Mouse (Mus musculus) stomach, postnatal 0 days (tissue): ENCODE measurements at regions not wholly inside any gene's neighbourhood (a gene's known extent, or its start where the extent isn't known, plus 50 kb on each side); places are given as distances from the start of the nearest gene placed in this dataset.

Experiments used
- ATAC-seq: fragments of 200-750 bp; cut with Nextera tagmentation; 2 replicates; pipeline ENCODE4 v1.8.0; 2017; ENCODE audit not compliant: low FRiP score, low TSS enrichment
- DNase-seq: peaks from one replicate; pipeline ENCODE4 v3.0.0-alpha.2; 2016; ENCODE audit warnings: low spot score
- H3K27ac ChIP-seq: fragments of 300-500 bp; sonication (generic); replicated peaks from 2 replicates; pipeline ENCODE4 v1.5.1; 2014; ENCODE audit warnings: mild to moderate bottlenecking, control low read depth
- H3K27me3 ChIP-seq: fragments of 300-500 bp; sonication (generic); 2 replicates; pipeline ENCODE4 v1.6.1; 2014; ENCODE audit warnings: low read length; ENCODE audit not compliant: control insufficient read depth, insufficient read depth
- H3K36me3 ChIP-seq: fragments of 300-500 bp; sonication (generic); 2 replicates; pipeline ENCODE4 v1.6.1; 2014; ENCODE audit warnings: low read length, mixed read lengths; ENCODE audit not compliant: control insufficient read depth, insufficient read depth
- H3K4me1 ChIP-seq: fragments of 300-500 bp; sonication (generic); replicated peaks from 2 replicates; pipeline ENCODE4 v1.6.1; 2014; ENCODE audit warnings: antibody characterized with exemption; ENCODE audit not compliant: control insufficient read depth, insufficient read depth
- H3K4me2 ChIP-seq: fragments of 300-500 bp; sonication (generic); replicated peaks from 2 replicates; pipeline ENCODE4 v1.6.1; 2014; ENCODE audit warnings: low read depth, mild to moderate bottlenecking, control low read depth, moderate library complexity
- H3K4me3 ChIP-seq: fragments of 300-500 bp; sonication (generic); 2 replicates; pipeline ENCODE4 v1.5.1; 2014; ENCODE audit warnings: low read depth, low read length, control low read depth
- H3K9ac ChIP-seq: fragments of 300-500 bp; sonication (generic); 2 replicates; pipeline ENCODE4 v1.6.1; 2014; ENCODE audit warnings: mild to moderate bottlenecking, low read length, control low read depth, mixed read lengths
- H3K9me3 ChIP-seq: fragments of 300-500 bp; sonication (generic); 2 replicates; pipeline ENCODE4 v1.6.1; 2016; ENCODE audit warnings: low read length; ENCODE audit not compliant: control insufficient read depth
- CTCF ChIP-seq: IDR thresholded peaks from 2 replicates; pipeline ENCODE4 v1.5.1; 2016; ENCODE audit warnings: antibody characterized with exemption, low read depth, mild to moderate bottlenecking, moderate library complexity
- EP300 ChIP-seq: optimal IDR thresholded peaks from 2 replicates; pipeline ENCODE3; 2016; ENCODE audit warnings: antibody characterized with exemption
- WGBS: fragments of 180-500 bp; shearing (Covaris S2); extraction: QIAGEN DNeasy Blood & Tissue Kit; methylation state at CpG from one replicate; pipeline ENCODE4 v1.1.7; 2014; 5-methylcytosine and 5-hydroxymethylcytosine counted together

DNA sequence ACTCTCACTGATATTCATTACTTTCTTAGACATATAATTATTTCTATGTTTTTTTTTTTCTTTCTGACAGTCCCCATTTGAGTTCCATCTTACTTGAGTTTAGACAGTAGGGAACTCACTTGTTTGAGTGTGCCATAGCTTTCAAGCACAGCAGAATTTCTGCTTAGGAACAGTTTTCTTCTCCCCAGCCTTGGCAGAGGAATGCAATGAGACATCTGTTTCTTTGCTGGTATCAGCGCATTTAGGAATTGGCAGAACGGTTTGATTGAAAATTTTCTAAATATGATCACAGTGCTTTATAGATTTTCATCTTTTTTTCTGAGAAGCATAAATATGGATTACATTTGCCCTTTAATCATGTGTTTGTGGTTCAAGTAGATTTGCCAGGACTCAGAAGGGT, 448.6 kb downstream of the Chl1 start:
- ATAC-seq (no peak), DNase-seq (no peak)
- no peak overlapping the region for H3K9ac ChIP-seq
- H3K4me3 ChIP-seq, result no peak overlapping the region
- H3K27ac ChIP-seq, result no peak overlapping the region
- no peaks in the 10 kb centered on the region for H3K36me3 ChIP-seq
- H3K9me3 ChIP-seq, result no peaks in the 10 kb centered on the region
- H3K4me2 ChIP-seq, result no peak overlapping the region
- WGBS, result 79% methylated on average over 2 of the region's 2 CpGs
- no peaks in the 10 kb centered on the region for H3K27me3 ChIP-seq
- TF ChIP-seq EP300, result no peak
- TF ChIP-seq CTCF, result no peak
- H3K4me1 ChIP-seq, result no peaks in the 10 kb centered on the region

DNA sequence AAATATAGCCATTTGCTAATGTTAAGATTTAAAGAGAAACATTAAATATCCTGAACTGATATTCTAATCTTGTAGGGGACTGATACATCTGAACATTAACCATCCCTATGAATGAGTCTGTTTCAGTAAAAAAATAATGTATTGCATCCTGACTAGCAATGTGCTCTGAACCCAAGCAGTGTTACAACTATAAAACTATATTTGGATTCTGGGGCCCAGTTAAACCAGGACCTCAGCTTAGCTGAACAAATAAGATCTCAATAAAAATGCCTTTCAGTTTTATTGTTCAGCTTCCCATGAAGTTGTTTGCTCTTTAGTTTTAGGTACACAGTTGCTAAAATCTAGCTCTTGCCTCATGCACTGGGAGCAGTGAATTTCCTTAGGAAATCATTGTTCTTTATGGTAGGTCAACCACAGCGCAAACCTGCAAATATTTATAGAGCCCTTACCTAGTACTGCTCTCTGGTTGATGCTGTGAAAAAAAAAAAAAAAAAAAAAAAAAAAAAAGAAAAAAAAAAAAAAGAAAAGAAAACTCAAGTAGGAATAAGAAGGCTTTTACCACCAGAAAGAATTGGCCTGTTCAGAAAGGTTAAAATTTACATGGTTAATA, 457.5 kb downstream of the Chl1 start:
- Histone ChIP-seq H3K9ac (no peak overlapping the region), H3K36me3 (no peaks in the 10 kb centered on the region), H3K27ac (no peak overlapping the region), H3K4me1 (no peaks in the 10 kb centered on the region), H3K27me3 (no peaks in the 10 kb centered on the region), H3K4me3 (no peak overlapping the region), H3K9me3 (no peaks in the 10 kb centered on the region), H3K4me2 (no peak overlapping the region)
- WGBS, result 57% methylated on average over 1 of the region's 1 CpGs
- ATAC-seq (no peak), DNase-seq (no peak)
- TF ChIP-seq EP300, result no peak
- no peak for TF ChIP-seq CTCF

DNA sequence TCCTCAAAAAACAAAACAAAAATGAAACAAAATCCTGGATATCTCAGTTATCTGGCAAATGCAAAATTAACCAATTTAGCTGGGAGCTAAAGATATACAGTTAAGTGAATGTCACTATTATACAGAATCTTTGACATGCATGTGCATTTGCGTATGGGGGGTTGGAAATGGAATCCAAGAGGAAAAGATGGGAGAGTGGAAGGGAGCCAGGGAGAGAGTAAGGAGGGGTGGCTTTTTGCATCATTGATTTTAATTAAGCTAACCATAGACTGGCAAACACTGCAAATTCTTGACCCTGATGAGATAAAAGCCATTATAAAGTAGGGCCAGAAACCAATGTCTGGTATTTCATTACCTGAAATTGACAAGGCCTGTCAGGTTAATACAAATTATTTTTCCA, 488.8 kb downstream of the Chl1 start:
- Histone ChIP-seq H3K27ac (no peak overlapping the region), H3K4me2 (no peak overlapping the region), H3K4me1 (no peaks in the 10 kb centered on the region), H3K9ac (no peak overlapping the region), H3K27me3 (no peaks in the 10 kb centered on the region), H3K36me3 (no peaks in the 10 kb centered on the region), H3K9me3 (no peaks in the 10 kb centered on the region), H3K4me3 (no peak overlapping the region)
- 92% methylated on average over 1 of the region's 1 CpGs for WGBS
- no peak for ATAC-seq
- TF ChIP-seq EP300, result no peak
- TF ChIP-seq CTCF, result no peak
- DNase-seq, result no peak

DNA sequence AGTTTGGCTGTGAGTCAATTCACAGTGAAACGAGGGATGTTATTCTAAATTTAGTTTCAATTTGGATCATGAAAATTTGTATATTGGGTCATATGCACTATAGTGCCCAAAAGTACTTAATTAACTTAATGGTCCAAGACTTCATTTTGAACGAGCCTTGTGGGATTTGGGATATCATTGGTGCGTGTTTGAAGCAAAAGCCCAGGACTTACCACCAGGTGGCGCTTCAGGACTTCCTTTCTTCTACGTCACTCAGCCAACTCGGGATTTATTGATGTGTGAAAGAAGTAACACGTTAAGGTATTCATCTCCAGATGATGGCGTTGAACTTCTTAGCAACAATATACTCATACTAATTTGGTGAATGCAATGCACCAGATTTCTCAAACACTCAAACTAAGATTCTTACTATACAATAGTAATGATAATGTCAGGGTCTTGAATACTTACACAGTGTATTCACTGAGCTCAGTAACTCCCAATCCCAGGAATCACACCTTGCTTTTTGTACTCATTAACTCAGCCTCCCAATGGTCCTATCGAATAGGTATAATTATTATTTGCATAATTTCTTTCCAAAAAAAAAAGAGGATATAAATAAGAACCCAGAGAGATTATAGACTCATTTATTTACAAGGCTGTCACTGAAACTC, 464.0 kb upstream of the Cntn6 start:
- Histone ChIP-seq H3K4me2 (no peak overlapping the region), H3K9ac (no peak overlapping the region), H3K4me3 (no peak overlapping the region), H3K27me3 (no peaks in the 10 kb centered on the region), H3K9me3 (no peaks in the 10 kb centered on the region), H3K4me1 (no peaks in the 10 kb centered on the region), H3K27ac (no peak overlapping the region), H3K36me3 (no peaks in the 10 kb centered on the region)
- TF ChIP-seq CTCF (peak; percentile 83), EP300 (no peak)
- WGBS, result 6% methylated on average over 9 of the region's 9 CpGs
- ATAC-seq, result no peak
- peak; percentile 73 for DNase-seq

DNA sequence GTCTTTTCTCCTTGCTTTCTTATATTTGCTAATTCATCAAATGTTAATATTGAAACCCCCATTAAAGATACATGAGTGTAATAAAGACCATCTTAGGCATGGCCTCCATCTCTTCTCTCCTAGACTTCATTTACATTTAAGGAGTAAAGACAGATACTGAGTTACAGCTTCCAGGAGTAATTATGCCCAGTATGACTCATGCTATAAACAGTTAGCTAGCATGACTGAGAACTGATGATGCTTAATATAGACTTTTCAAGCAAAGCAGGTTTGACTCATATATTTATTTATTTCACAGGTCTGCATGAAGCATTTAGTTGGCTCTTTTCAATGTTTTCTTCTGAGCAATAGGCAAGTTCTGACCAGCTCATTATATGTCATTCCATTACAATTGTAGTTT, 453.7 kb upstream of the Cntn6 start:
- TF ChIP-seq EP300 (no peak), CTCF (no peak)
- Histone ChIP-seq H3K27ac (no peak overlapping the region), H3K4me2 (no peak overlapping the region), H3K9me3 (no peaks in the 10 kb centered on the region), H3K27me3 (no peaks in the 10 kb centered on the region), H3K9ac (no peak overlapping the region), H3K4me1 (no peaks in the 10 kb centered on the region), H3K4me3 (no peak overlapping the region), H3K36me3 (no peaks in the 10 kb centered on the region)
- ATAC-seq, result no peak
- no peak for DNase-seq

GRCm38 (mm10) chr6:104040450-104040849, 452.1 kb upstream of the Cntn6 start:
- no peak for ATAC-seq
- 69% methylated on average over 2 of the region's 2 CpGs for WGBS

More at GRCm38 (mm10) chr6:104040450-104040849, 452.1 kb upstream of the Cntn6 start:
- H3K4me2 ChIP-seq, result no peak overlapping the region
- H3K27me3 ChIP-seq, result no peaks in the 10 kb centered on the region
- H3K4me3 ChIP-seq, result no peak overlapping the region
- TF ChIP-seq CTCF, result no peak
- no peak for TF ChIP-seq EP300
- H3K9me3 ChIP-seq, result no peaks in the 10 kb centered on the region
- H3K4me1 ChIP-seq, result no peaks in the 10 kb centered on the region
- H3K9ac ChIP-seq, result no peak overlapping the region
- H3K36me3 ChIP-seq, result no peaks in the 10 kb centered on the region
- no peak overlapping the region for H3K27ac ChIP-seq
- DNase-seq, result no peak
